Mouse (Mus musculus): ENCODE measurements around the gene Fsd1l.

- TF ChIP-seq POLR2A (IDR thresholded peaks at IDR 0.05; ENCODE audit: low read depth, low read length) (no peak), CTCF (IDR thresholded peaks at IDR 0.05; ENCODE audit: extremely low read depth, insufficient read depth, insufficient read length, insufficient replicate concordance) (no peak)
Observed at GRCm38 (mm10) chr4:53596063-53596895, 35.0 kb upstream of the Fsd1l start.
